In genomic region chr9:68673221-68673620, GRCm38 (mm10) we compare ENCODE assay signal across 28 mouse cellular contexts. TPM values are rescaled to one million over a fixed set of nuclear protein-coding genes. Genes with fewer than 3 reads are reported as not detected.
A peak's percentile ranks its signal among the peaks of the same experiment; 100 is the strongest.
DNase-seq lines count a peak whose midpoint lies in the region; ATAC-seq lines count a peak whose summit lies in the region.
"Had no signal": no experiment of that assay in that cellular context is flagged by ENCODE, and none has a peak within 500 bp of the region (broad histone marks: within the 10 kb centered on the region; RNA-seq: fewer than 3 reads in every experiment).

No protein-coding gene starts in this region.

- no peaks in the 10 kb centered on the region for H3K36me3 ChIP-seq in kidney, embryonic 14.5 days (ENCODE audit: control insufficient read depth, insufficient read depth, low read length)
- H3K36me3 ChIP-seq in neural tube, embryonic 15.5 days = no peaks in the 10 kb centered on the region
- no peaks in the 10 kb centered on the region for H3K36me3 ChIP-seq in heart, embryonic 10.5 days
- H3K36me3 ChIP-seq: embryonic facial prominence, embryonic 10.5 days; embryonic facial prominence, embryonic 13.5 days; forebrain, embryonic 12.5 days; forebrain, embryonic 15.5 days; G1E; heart, embryonic 13.5 days; hindbrain, embryonic 12.5 days; hindbrain, embryonic 15.5 days; intestine, embryonic 15.5 days had no signal

- no peak overlapping the region for H3K9ac ChIP-seq in kidney, embryonic 14.5 days (ENCODE audit: low read depth, low read length)
- no peak overlapping the region for H3K9ac ChIP-seq in neural tube, embryonic 15.5 days (replicated peaks)
- H3K9ac ChIP-seq: embryonic facial prominence, embryonic 13.5 days; forebrain, embryonic 12.5 days; forebrain, embryonic 15.5 days; heart, embryonic 13.5 days; hindbrain, embryonic 12.5 days; hindbrain, embryonic 15.5 days; intestine, embryonic 15.5 days had no signal

- 0 out of 2 replicates have a peak, but pooled peaks cover 3% of the 10 kb centered on the region for H3K4me1 ChIP-seq in kidney, embryonic 14.5 days (ENCODE audit: control insufficient read depth, insufficient read depth, low read length)
- H3K4me1 ChIP-seq in neural tube, embryonic 15.5 days = peaks cover 25% of the 10 kb centered on the region
- peaks cover 14% of the 10 kb centered on the region for H3K4me1 ChIP-seq in heart, embryonic 10.5 days
- H3K4me1 ChIP-seq: forebrain, embryonic 15.5 days; intestine, embryonic 15.5 days had no signal

- H3K4me3 ChIP-seq in kidney, embryonic 14.5 days (ENCODE audit: low read length) = no peak overlapping the region
- H3K4me3 ChIP-seq in neural tube, embryonic 15.5 days (replicated peaks) = no peak overlapping the region
- H3K4me3 ChIP-seq in heart, embryonic 10.5 days = no peak overlapping the region
- H3K4me3 ChIP-seq: embryonic facial prominence, embryonic 10.5 days; embryonic facial prominence, embryonic 13.5 days; erythroblast, embryonic 14.5 days; forebrain, embryonic 12.5 days; forebrain, embryonic 15.5 days; heart, embryonic 13.5 days; hindbrain, embryonic 12.5 days; hindbrain, embryonic 15.5 days; intestine, embryonic 15.5 days had no signal

- H3K4me2 ChIP-seq in kidney, embryonic 14.5 days (replicated peaks; ENCODE audit: low read depth, low read length) = no peak overlapping the region
- H3K4me2 ChIP-seq in neural tube, embryonic 15.5 days = no peak overlapping the region
- H3K4me2 ChIP-seq: embryonic facial prominence, embryonic 13.5 days; forebrain, embryonic 12.5 days; forebrain, embryonic 15.5 days; heart, embryonic 13.5 days; hindbrain, embryonic 12.5 days; hindbrain, embryonic 15.5 days; intestine, embryonic 15.5 days had no signal

- no peak overlapping the region for H3K27ac ChIP-seq in kidney, embryonic 14.5 days (ENCODE audit: low read depth, low read length)
- H3K27ac ChIP-seq in neural tube, embryonic 15.5 days (replicated peaks) = peak overlapping the region; percentile 45; the same call in 1 of the 2 replicates
- no peak overlapping the region for H3K27ac ChIP-seq in heart, embryonic 10.5 days
- H3K27ac ChIP-seq: embryonic facial prominence, embryonic 13.5 days; forebrain, embryonic 12.5 days; forebrain, embryonic 15.5 days; heart, embryonic 13.5 days; hindbrain, embryonic 12.5 days; hindbrain, embryonic 15.5 days; intestine, embryonic 15.5 days had no signal

- H3K27me3 ChIP-seq in kidney, embryonic 14.5 days (ENCODE audit: control insufficient read depth, insufficient read depth, low read length) = no peaks in the 10 kb centered on the region
- H3K27me3 ChIP-seq in neural tube, embryonic 15.5 days (replicated peaks) = no peaks in the 10 kb centered on the region
- H3K27me3 ChIP-seq in heart, embryonic 10.5 days (ENCODE audit: insufficient read depth, poor library complexity, severe bottlenecking) = peaks cover 6% of the 10 kb centered on the region; the same call in 1 of the 2 replicates
- H3K27me3 ChIP-seq: CH12.LX; embryonic facial prominence, embryonic 13.5 days; forebrain, embryonic 12.5 days; forebrain, embryonic 15.5 days; heart, embryonic 13.5 days; hindbrain, embryonic 12.5 days; hindbrain, embryonic 15.5 days; intestine, embryonic 15.5 days had no signal

- WGBS in kidney, embryonic 14.5 days = 25% methylated on average over 1 of the region's 1 CpGs
- 78% methylated on average over 1 of the region's 1 CpGs for WGBS in neural tube, embryonic 15.5 days
- WGBS in heart, embryonic 10.5 days = 72% methylated on average over 1 of the region's 1 CpGs

- DNase-seq in adrenal gland, adult 8-10 months = peak; percentile 53
- DNase-seq in adrenal gland, postnatal 25 days = no peak
- no peak for DNase-seq in kidney, postnatal 25 days
- no peak for DNase-seq in neural tube, embryonic 10.5 days (ENCODE audit: extremely low spot score, low spot score)
- DNase-seq in heart, embryonic 10.5 days (ENCODE audit: low spot score) = no peak
- DNase-seq: B cell, adult 2 months; cerebellum, adult 11-12 months; cerebellum, adult 8-10 months; cerebellum, postnatal 36 days; embryo, embryonic 11 days; gastrocnemius, postnatal 25 days; heart, adult 18-20 months; heart, postnatal 14 days; heart, postnatal 4 days had no signal

- 0 out of 2 replicates have a peak, but pooled peaks have one; percentile 20 for ATAC-seq in kidney, embryonic 14.5 days (ENCODE audit: low FRiP score, low TSS enrichment)
- ATAC-seq in neural tube, embryonic 15.5 days (ENCODE audit: low FRiP score) = no peak
- ATAC-seq: forebrain, embryonic 15.5 days; intestine, embryonic 15.5 days; Patski had no signal

- no peaks in the 10 kb centered on the region for H3K9me3 ChIP-seq in kidney, embryonic 14.5 days (ENCODE audit: control insufficient read depth, low read length)
- H3K9me3 ChIP-seq in neural tube, embryonic 15.5 days (replicated peaks) = 0 out of 2 replicates have a peak, but pooled peaks cover 3% of the 10 kb centered on the region
- no peaks in the 10 kb centered on the region for H3K9me3 ChIP-seq in heart, embryonic 10.5 days
- H3K9me3 ChIP-seq: embryonic facial prominence, embryonic 10.5 days; embryonic facial prominence, embryonic 13.5 days; forebrain, embryonic 12.5 days; forebrain, embryonic 15.5 days; heart, embryonic 13.5 days; hindbrain, embryonic 12.5 days; hindbrain, embryonic 15.5 days; intestine, embryonic 15.5 days had no signal

RNA-seq across cellular contexts. Expression of gene Rora, which starts 19.6 kb away (rescaled TPM):
- total RNA-seq in adrenal gland, adult 8-10 months (2022) = 100 to 1,000 TPM in 3 of 4 experiments, 10 to 100 TPM in 1; 72.5 to 179 (median 108) TPM
- 90.7 and 114 TPM in 2 replicates for total RNA-seq in adrenal gland, postnatal 25 days (2021)
- polyA plus RNA-seq in kidney, embryonic 14.5 days (2014; fragmentation: Nextera tagmentation; extraction: Ambion mirVana) = 6.4 and 7.1 TPM in 2 replicates
- polyA plus RNA-seq in neural tube, embryonic 15.5 days (2015; fragmentation: Nextera tagmentation; extraction: Ambion mirVana) = 17.3 and 18.1 TPM in 2 replicates
- polyA plus RNA-seq in heart, embryonic 10.5 days (2016; fragmentation: Nextera tagmentation; extraction: Ambion mirVana) = 5.0 and 5.1 TPM in 2 replicates
- polyA plus RNA-seq: G1E had no signal
